Mouse (Mus musculus): Measurements from ENCODE around the gene Ano10. TPM values are rescaled to one million over a fixed set of nuclear protein-coding genes. Genes with fewer than 3 reads are reported as not detected.

Ano10 gene
- total RNA-seq, 2 experiments from 2014 or later = 20.4 to 20.8 TPM

DNA sequence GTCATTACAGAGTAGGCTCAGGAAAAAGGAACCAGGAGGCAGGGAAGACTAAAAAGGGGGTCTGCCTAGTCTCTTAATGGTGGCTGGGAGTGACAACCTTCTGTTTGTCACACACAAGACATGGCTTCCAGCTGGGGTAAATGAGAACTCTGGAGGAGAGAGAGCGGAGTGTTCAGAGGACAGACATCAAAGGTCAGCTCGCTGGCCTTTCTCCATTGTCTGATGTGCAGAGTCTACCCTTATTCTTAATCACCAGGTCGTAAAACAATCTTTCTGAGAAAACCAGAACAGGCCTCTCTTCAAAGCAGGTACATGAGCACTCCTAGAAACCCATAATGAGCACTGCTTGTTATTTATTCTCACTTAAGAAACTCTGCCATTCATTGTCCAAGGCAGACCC lies 5.8 kb downstream of the Ano10 start:
- no peak for DNase-seq

- DNase-seq = no peak
Observed at GRCm38 (mm10) chr9:122287526-122287925, 6.7 kb downstream of the Ano10 start.

GRCm38 (mm10) chr9:122285833-122286310 lies 8.4 kb downstream of the Ano10 start:
- no peak for DNase-seq

DNA sequence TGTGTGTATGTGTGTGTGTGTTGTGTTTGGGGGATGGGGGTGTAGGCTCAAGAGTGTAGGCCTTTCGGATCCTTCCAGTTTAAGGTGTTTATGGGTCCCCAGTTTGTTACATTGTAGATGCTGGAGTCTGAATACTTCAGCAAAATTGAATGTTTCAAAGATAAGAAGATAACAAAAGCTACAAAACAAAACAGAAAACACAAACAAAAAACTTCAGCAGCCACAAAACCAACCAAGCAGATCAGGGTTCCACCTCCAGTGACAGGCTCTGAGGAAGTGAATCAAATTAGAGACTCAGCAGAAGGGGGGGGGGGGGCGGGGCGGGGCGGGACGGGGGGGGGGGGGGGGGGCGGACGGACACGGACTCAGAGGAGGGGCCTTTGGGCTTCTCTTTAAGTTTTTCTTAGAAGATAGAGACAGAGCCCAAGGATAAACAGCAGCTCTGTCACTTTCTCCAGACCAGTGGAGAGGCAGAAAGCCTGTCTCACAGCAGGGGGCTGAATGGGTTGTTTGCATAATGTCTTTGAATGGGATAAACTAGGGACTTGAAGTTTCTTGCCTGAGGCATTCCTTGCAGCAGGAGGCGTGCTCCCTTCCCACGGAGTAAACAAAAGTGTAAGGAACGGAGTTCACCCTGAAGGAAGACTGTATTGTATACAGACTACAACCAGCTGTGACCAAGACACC lies 8.9 kb downstream of the Ano10 start:
- no peak for DNase-seq

DNA sequence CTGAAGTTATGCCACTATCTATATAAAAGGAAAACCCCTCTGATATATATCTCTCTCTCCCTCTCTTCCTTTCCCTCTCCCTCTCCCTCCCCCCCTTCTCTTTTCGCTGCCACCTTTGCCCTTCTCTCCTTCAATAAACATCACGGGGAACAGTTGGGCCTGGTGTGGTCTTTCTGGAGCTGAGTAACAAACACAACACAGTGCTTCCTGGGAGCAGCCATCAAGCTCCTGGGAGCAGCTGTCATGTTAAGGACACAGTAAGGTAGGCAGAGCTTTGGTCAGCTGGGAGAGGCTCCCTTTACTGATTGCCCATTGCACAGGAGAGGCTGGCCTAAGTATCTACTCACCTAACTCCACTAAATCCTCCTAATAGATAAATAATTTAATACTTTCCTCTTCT lies 9.5 kb downstream of the Ano10 start:
- DNase-seq = no peak

- no peak for DNase-seq
Observed at GRCm38 (mm10) chr9:122281004-122281403, 13.2 kb downstream of the Ano10 start.

GRCm38 (mm10) chr9:122276665-122277064 lies 17.6 kb downstream of the Ano10 start:
- DNase-seq = no peak

DNA sequence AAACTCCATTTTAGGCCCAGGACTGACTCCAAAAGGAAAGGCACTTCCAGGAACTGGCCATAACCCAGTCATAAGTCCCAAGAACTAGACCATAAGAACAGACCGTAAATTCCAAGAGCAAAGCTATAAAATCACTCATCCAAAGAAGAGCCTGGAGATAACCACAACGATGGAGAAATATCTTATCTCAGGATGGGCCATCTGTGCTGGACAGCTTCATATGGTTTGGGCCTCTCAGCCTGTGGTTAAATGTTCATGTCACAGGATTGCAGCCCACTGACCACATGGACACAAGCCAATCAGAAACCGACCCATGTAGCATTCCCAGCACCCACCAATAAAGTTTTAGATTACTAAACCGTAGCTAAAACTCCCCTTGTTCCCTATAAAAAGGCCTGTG lies 18.1 kb downstream of the Ano10 start:
- DNase-seq = no peak

GRCm38 (mm10) chr9:122274346-122274745 lies 19.9 kb downstream of the Ano10 start:
- DNase-seq = no peak

DNA sequence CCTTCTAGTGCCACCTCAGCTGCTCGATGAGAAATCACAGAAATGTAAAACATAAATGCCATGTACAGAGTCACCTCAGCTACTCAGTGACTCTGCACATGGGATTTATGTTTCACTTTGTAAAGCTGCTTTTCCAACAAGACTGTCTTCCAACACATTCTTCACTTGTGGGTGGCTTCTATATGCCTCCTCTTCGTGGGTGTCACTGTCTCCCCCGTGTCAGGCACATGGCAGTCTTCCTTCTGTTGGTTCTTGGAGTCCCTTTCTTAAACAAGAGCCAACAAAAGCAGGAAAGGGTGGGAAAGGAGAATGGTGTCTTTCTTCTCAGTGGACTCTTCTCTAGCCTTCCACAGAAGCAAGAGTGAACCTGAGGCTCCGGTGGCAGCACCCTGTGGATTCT lies 20.3 kb downstream of the Ano10 start:
- DNase-seq = no peak

DNA sequence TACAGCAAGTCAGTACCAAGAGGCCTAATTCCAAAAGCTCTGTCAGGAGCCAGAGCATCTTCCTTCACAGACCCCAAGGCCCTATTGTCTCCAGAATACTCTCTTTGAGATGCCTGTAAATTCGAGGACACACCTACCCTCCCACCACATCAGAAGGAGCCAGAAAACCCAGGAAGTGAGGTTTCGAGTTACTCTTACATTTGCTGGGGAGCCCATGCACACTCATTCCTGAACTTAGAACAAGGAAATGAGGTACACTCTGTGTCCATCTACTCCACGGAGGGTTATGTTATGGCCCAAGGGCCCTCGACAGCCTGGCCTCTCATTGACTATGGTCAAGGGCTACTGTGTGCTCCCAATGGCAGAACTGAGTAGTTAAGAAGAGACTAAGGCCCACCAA lies 22.4 kb downstream of the Ano10 start:
- no peak for DNase-seq

DNA sequence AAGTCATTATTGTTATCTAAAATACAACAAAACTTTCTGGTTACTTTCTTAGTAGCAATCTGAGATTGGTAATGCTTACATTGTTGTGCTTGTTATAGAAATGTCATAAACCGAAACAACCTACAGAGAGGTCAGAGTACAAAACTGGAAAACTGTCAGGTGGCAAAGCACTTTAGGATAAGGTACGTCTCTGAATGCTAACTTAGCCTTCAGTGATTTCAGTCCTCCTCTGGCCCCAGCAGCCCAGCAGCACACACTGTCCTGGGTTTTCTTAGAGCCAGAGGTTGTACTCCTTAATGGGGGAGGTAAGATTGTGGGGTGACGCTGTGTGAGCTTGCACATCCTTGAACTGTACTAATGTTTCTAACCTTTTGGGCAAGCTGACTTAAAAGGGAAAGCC lies 22.9 kb downstream of the Ano10 start:
- DNase-seq = no peak

GRCm38 (mm10) chr9:122270913-122271312 lies 23.3 kb downstream of the Ano10 start:
- no peak for DNase-seq

- no peak for DNase-seq
Observed at GRCm38 (mm10) chr9:122269256-122270041, 24.8 kb downstream of the Ano10 start.

GRCm38 (mm10) chr9:122265526-122266210 lies 28.6 kb downstream of the Ano10 start:
- DNase-seq = no peak

DNA sequence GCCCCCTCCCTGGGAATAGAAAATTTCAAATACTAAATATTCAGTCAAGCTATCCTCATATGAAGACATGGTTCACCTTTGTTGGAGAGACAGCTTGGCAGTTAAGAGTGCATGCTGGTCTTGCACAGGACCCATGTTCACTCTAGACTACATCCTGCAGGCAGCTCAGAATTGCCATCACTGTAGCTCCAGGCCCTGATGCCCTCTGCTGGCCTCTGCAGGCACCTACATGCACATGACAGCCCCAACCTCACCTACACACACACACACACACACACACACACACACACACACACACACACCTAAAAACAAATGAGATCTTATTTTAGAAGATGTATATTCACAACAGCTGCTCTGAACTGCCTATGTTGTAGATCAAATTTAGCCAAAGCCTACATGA lies 31.1 kb downstream of the Ano10 start:
- DNase-seq = no peak

DNA sequence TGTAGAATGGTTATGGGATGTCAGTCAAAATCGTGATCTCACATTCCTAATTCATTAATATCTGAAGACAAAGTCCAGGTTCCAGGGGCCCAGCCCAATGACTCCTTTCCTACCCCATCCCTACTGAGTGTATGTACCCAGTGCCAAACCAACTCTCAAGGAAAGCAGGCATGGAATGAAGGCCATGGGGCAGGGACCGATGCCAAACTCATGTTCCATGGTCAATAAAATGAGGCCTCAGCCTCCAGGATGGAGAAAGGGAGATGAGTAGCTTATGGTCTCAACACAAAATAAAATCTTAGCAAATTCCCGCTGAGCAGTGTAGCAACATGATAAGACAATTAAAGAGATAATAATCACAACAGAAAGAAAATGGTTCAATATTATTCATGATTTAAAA lies 39.8 kb downstream of the Ano10 start:
- no peak for DNase-seq

GRCm38 (mm10) chr9:122252113-122252512 lies 42.1 kb downstream of the Ano10 start:
- DNase-seq = no peak

- DNase-seq = no peak
Observed at GRCm38 (mm10) chr9:122248168-122248567, 46.1 kb downstream of the Ano10 start.

GRCm38 (mm10) chr9:122247430-122248027 lies 46.7 kb downstream of the Ano10 start:
- DNase-seq = peak in 1 of 2 experiments; percentile 62

- DNase-seq = no peak
Observed at GRCm38 (mm10) chr9:122245879-122246278, 48.3 kb downstream of the Ano10 start.

DNA sequence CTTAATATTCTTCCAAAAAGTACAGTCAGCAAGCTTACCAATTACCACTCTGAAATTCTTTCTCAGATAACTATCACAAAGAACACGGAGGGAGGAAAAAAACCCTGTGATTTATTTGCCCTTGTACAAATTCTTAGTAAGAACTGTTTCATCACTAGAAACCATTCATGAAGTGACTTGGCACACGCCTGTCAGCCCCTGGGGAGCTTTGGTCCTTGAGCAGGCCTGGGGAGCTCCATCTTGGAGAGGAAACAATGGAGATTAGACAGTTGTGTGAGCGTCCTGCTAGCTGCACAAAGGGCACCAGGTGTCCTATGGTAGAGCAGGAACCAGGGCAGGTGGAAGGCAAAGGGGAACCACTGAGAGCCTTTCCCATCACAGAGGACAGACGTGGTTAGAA lies 48.8 kb downstream of the Ano10 start:
- no peak for DNase-seq

GRCm38 (mm10) chr9:122244800-122245165 lies 49.4 kb downstream of the Ano10 start:
- no peak for DNase-seq
